Mouse (Mus musculus) embryonic facial prominence, embryonic 14.5 days (tissue): ENCODE measurements around the gene Ppm1l. TPM values are rescaled to one million over a fixed set of nuclear protein-coding genes. Genes with fewer than 3 reads are reported as not detected.

Experiments used
- ATAC-seq: fragments of 200-750 bp; cut with Nextera tagmentation; 2 replicates; pipeline ENCODE4 v1.8.0; 2017; ENCODE audit warnings: low read depth, moderate number of reproducible peaks, moderate TSS enrichment
- DNase-seq: peaks from one replicate; pipeline ENCODE4 v3.0.0-alpha.2; 2015; ENCODE audit warnings: low spot score
- H3K27ac ChIP-seq: fragments of 300-500 bp; sonication (generic); replicated peaks from 2 replicates; pipeline ENCODE4 v1.5.1; 2014; ENCODE audit warnings: low read depth, mild to moderate bottlenecking, low read length, moderate library complexity
- H3K27me3 ChIP-seq: fragments of 300-500 bp; sonication (generic); replicated peaks from 2 replicates; pipeline ENCODE4 v1.6.1; 2014; ENCODE audit warnings: low read length; ENCODE audit not compliant: control insufficient read depth, insufficient read depth
- H3K36me3 ChIP-seq: fragments of 300-500 bp; sonication (generic); 2 replicates; pipeline ENCODE4 v1.6.1; 2014; ENCODE audit warnings: low read length, mixed read lengths; ENCODE audit not compliant: control insufficient read depth, insufficient read depth
- H3K4me1 ChIP-seq: fragments of 300-500 bp; sonication (generic); 2 replicates; pipeline ENCODE4 v1.6.1; 2014; ENCODE audit warnings: antibody characterized with exemption, low read length; ENCODE audit not compliant: control insufficient read depth, insufficient read depth
- H3K4me2 ChIP-seq: fragments of 300-500 bp; sonication (generic); 2 replicates; pipeline ENCODE4 v1.6.1; 2014; ENCODE audit warnings: low read depth, mild to moderate bottlenecking, low read length, moderate library complexity, mixed read lengths
- H3K4me3 ChIP-seq: fragments of 300-500 bp; sonication (generic); 2 replicates; pipeline ENCODE4 v1.5.1; 2014; ENCODE audit warnings: low read depth, mild to moderate bottlenecking, low read length
- H3K9ac ChIP-seq: fragments of 300-500 bp; sonication (generic); 2 replicates; pipeline ENCODE4 v1.6.1; 2014; ENCODE audit warnings: low read depth, mild to moderate bottlenecking, low read length, moderate library complexity, mixed read lengths
- H3K9me3 ChIP-seq: fragments of 300-500 bp; sonication (generic); 2 replicates; pipeline ENCODE4 v1.6.1; 2016; ENCODE audit warnings: low read length; ENCODE audit not compliant: control insufficient read depth
- WGBS: fragments of 180-500 bp; shearing (Covaris S2); extraction: QIAGEN DNeasy Blood & Tissue Kit; methylation state at CpG from one replicate; pipeline ENCODE4 v1.1.7; 2014; 5-methylcytosine and 5-hydroxymethylcytosine counted together
- polyA plus RNA-seq: library from polyadenylated mRNA; unstranded; fragments of >200 nt; fragmentation: Nextera tagmentation; extraction: Ambion mirVana; gene quantifications from 2 replicates; pipeline ENCODE4 v1.2.1, GENCODE M21; 2014

Ppm1l gene
- polyA plus RNA-seq, 1 experiment from 2014 or later = 10.9 TPM

DNA sequence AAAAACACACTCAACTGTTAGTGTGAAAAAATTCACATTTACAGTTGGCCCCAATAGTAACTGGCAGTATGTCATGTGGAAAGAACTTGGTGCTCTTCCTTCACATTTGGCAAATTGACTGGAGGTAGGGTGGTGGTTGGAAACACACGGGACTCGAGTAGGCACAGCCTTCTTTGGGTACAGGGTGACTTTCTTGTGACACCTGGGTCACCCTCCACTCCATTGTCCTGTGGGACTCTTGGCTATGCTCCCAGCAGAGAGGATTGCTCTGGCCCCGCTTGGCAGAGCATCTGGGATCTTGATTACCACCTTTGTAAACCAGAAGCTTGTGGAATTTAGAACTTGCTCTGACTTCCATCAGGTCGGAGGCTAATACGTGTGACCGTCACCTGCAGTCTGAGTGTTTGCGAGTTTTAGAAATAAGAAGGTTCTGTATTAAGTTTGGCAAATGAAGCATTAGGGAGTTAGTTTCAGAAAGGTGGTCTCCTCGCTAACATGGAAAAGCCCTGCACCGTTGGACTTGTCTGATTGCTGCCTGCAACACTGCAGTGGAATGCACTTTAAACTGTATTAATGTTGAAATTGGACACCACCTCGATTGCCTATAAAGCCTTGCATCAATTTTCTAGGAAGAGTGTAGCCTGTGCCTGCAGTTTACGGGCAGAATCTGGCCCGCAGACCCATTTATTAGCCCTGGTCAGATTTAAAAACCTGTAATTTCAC lies 41.4 kb downstream of the Ppm1l start:
- H3K27me3 ChIP-seq = no peaks in the 10 kb centered on the region

GRCm38 (mm10) chr3:69358620-69358964 lies 41.9 kb downstream of the Ppm1l start:
- H3K9me3 ChIP-seq = no peaks in the 10 kb centered on the region
- H3K27ac ChIP-seq = no peak overlapping the region
- H3K4me1 ChIP-seq = peaks cover 3% of the 10 kb centered on the region; the same call in 1 of the 2 replicates
- ATAC-seq (no peak), DNase-seq (no peak)
- 95% methylated on average over 8 of the region's 8 CpGs for WGBS
- H3K9ac ChIP-seq = no peak overlapping the region
- H3K27me3 ChIP-seq = no peaks in the 10 kb centered on the region
- no peaks in the 10 kb centered on the region for H3K36me3 ChIP-seq
- H3K4me3 ChIP-seq = no peak overlapping the region
- no peak overlapping the region for H3K4me2 ChIP-seq

More for the DNA sequence above, 41.4 kb downstream of the Ppm1l start:
- 62% methylated on average over 12 of the region's 12 CpGs for WGBS
- H3K4me1 ChIP-seq = peaks cover 3% of the 10 kb centered on the region; the same call in 1 of the 2 replicates
- H3K9me3 ChIP-seq = no peaks in the 10 kb centered on the region
- no peak overlapping the region for H3K27ac ChIP-seq
- no peak overlapping the region for H3K4me2 ChIP-seq
- no peaks in the 10 kb centered on the region for H3K36me3 ChIP-seq
- DNase-seq = no peak
- no peak overlapping the region for H3K4me3 ChIP-seq
- 0 out of 2 replicates have a peak, but pooled peaks have one; percentile 18 for ATAC-seq
- H3K9ac ChIP-seq = no peak overlapping the region

DNA sequence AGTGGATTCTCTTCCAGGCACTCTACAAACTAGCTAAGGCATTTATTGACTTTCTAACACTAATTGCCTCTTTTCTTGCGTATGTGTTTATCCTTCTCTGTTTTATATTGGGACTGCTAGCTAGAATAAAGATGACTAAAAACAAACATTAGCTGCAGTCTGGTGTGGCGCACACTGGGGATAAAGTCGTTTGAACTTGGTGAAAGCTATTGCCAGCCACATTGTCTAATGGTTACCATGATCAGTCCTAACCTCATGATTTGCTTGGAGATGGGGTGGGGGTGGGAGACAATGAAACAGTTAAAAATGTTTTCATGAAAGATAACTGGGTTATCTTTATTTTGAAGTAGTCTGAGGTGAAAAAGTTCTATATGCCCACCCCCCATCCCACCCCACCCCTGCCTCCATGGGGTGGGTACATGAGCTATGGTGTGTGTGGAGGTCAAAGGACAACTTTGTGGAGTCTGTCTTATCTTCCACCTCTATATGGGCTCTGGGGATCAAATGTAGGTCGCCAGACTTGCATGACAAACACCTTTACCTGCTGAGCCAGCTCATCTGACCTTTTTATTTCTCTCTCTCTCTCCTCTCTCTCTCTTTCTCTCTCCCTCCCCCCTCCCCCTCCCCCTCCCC lies 43.7 kb downstream of the Ppm1l start:
- H3K9ac ChIP-seq = no peak overlapping the region
- H3K36me3 ChIP-seq = no peaks in the 10 kb centered on the region
- H3K9me3 ChIP-seq = no peaks in the 10 kb centered on the region
- no peak overlapping the region for H3K27ac ChIP-seq
- no peak for ATAC-seq
- DNase-seq = no peak
- 78% methylated on average over 4 of the region's 4 CpGs for WGBS
- H3K4me1 ChIP-seq = peaks cover 3% of the 10 kb centered on the region; the same call in 1 of the 2 replicates
- H3K27me3 ChIP-seq = no peaks in the 10 kb centered on the region
- H3K4me2 ChIP-seq = no peak overlapping the region
- no peak overlapping the region for H3K4me3 ChIP-seq

GRCm38 (mm10) chr3:69361487-69362349 lies 45.1 kb downstream of the Ppm1l start:
- Histone ChIP-seq H3K36me3 (no peaks in the 10 kb centered on the region), H3K4me1 (peaks cover 2% of the 10 kb centered on the region; the same call in 1 of the 2 replicates), H3K9ac (no peak overlapping the region), H3K4me2 (no peak overlapping the region), H3K27me3 (no peaks in the 10 kb centered on the region), H3K4me3 (no peak overlapping the region), H3K27ac (no peak overlapping the region), H3K9me3 (no peaks in the 10 kb centered on the region)
- no peak for DNase-seq
- ATAC-seq = no peak
- WGBS = 83% methylated on average over 13 of the region's 13 CpGs

DNA sequence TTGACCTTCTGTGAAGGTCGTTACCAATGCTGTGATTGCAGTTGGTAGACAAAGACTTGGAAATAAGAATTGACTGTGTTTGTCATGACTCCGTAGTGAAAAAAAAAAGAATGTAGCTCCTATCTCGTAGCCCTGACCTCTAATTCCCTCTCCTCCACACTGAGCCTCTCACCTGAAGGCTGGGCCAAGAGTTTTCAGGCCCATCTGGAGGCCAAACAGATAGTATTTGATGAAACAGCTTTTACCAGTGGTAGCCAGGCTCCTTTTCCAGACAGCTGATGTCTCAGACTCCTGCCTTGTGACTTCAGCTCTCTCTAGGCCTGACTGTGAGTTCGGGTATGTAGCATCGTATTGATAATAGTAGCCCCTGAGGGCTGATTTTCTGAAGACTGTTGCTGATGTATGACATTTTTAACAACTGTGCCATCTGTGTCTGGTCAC lies 45.7 kb downstream of the Ppm1l start:
- DNase-seq (no peak), ATAC-seq (no peak)
- no peaks in the 10 kb centered on the region for H3K4me1 ChIP-seq
- H3K9ac ChIP-seq = no peak overlapping the region
- H3K4me3 ChIP-seq = no peak overlapping the region
- H3K27me3 ChIP-seq = no peaks in the 10 kb centered on the region
- no peaks in the 10 kb centered on the region for H3K9me3 ChIP-seq
- no peak overlapping the region for H3K27ac ChIP-seq
- 76% methylated on average over 5 of the region's 5 CpGs for WGBS
- H3K36me3 ChIP-seq = no peaks in the 10 kb centered on the region
- H3K4me2 ChIP-seq = no peak overlapping the region

DNA sequence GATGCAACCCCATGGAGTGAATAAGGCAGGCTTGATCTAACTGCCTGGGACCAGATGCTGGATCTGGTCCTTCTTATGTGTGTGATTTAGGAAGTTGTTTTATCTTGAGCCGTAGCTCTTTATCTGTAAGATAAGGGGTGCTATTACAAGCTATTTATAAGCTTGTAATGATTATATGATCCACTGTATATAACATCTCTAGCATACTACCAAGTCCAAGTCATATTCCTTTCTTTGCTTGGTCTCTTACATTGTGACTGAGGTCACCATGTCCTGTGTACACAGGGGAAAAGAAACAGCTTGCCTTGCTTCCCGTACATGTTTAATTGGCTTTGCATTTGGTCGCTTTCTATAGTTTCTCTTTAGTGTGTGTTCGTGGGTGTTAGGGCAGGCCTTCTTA lies 46.2 kb downstream of the Ppm1l start:
- 81% methylated on average over 4 of the region's 4 CpGs for WGBS
- no peaks in the 10 kb centered on the region for H3K4me1 ChIP-seq
- H3K27me3 ChIP-seq = no peaks in the 10 kb centered on the region
- no peaks in the 10 kb centered on the region for H3K36me3 ChIP-seq
- DNase-seq = no peak
- ATAC-seq = no peak
- no peaks in the 10 kb centered on the region for H3K9me3 ChIP-seq
- H3K9ac ChIP-seq = no peak overlapping the region
- H3K27ac ChIP-seq = no peak overlapping the region
- no peak overlapping the region for H3K4me2 ChIP-seq
- no peak overlapping the region for H3K4me3 ChIP-seq

GRCm38 (mm10) chr3:69364151-69364550 lies 47.5 kb downstream of the Ppm1l start:
- ATAC-seq = no peak
- Histone ChIP-seq H3K4me2 (no peak overlapping the region), H3K4me1 (no peaks in the 10 kb centered on the region), H3K4me3 (no peak overlapping the region), H3K27ac (no peak overlapping the region), H3K9ac (no peak overlapping the region), H3K27me3 (no peaks in the 10 kb centered on the region), H3K36me3 (no peaks in the 10 kb centered on the region), H3K9me3 (no peaks in the 10 kb centered on the region)
- DNase-seq = no peak
- WGBS = 82% methylated on average over 6 of the region's 6 CpGs

DNA sequence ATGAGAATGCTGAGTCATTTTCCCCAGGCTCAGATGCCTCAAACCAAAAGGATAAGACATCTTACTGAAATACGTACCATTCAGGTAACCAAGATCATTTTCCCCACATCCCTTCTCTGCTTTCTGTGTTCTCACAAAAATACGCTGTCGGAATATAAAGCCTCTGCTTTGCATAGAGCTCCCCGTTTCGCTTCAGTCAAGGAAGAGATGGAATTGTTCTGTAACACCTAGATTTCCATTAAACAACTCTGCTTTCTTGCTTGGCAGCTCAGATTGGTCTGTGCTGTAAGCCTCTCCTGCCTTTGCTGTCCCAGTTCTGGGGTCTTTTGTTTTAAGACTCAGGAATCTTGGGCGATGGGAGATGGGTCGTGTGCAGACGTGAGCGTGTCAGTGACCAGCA lies 51.3 kb downstream of the Ppm1l start:
- Histone ChIP-seq H3K9me3 (no peaks in the 10 kb centered on the region), H3K4me1 (no peaks in the 10 kb centered on the region)

More for the DNA sequence above, 51.3 kb downstream of the Ppm1l start:
- ATAC-seq (no peak), DNase-seq (no peak)
- Histone ChIP-seq H3K4me2 (no peak overlapping the region), H3K36me3 (no peaks in the 10 kb centered on the region), H3K4me3 (no peak overlapping the region), H3K27me3 (no peaks in the 10 kb centered on the region), H3K27ac (no peak overlapping the region), H3K9ac (no peak overlapping the region)
- 85% methylated on average over 9 of the region's 9 CpGs for WGBS
